Mouse (Mus musculus) cortical plate, adult 2 months (tissue): ENCODE measurements at regions not wholly inside any gene's neighbourhood (a gene's known extent, or its start where the extent isn't known, plus 50 kb on each side); places are given as distances from the start of the nearest gene placed in this dataset.

ENCODE experiments used
- H3K27ac ChIP-seq: fragments of 200-500 bp; 2 replicates; pipeline ENCODE4 v1.5.1; 2012; ENCODE audit warnings: low read length, control low read depth, inconsistent platforms; ENCODE audit not compliant: insufficient read depth
- H3K4me1 ChIP-seq: fragments of 200-500 bp; 2 replicates; pipeline ENCODE4 v1.6.1; 2011; ENCODE audit warnings: low read length; ENCODE audit not compliant: control insufficient read depth, insufficient read depth
- H3K4me3 ChIP-seq: fragments of 200-500 bp; 2 replicates; pipeline ENCODE4 v1.5.1; 2011; ENCODE audit warnings: mild to moderate bottlenecking, low read length, control low read depth; ENCODE audit not compliant: insufficient read depth
- CTCF ChIP-seq: fragments of 200-500 bp; IDR thresholded peaks from 2 replicates; pipeline ENCODE4 v1.5.1; 2011; ENCODE audit warnings: mild to moderate bottlenecking, control low read depth, low read length; ENCODE audit not compliant: insufficient read depth; ENCODE audit errors: extremely low read depth
- POLR2A ChIP-seq: fragments of 200-500 bp; IDR thresholded peaks from 2 replicates; pipeline ENCODE4 v1.6.1; 2011; ENCODE audit warnings: mild to moderate bottlenecking, low read length, control low read depth; ENCODE audit not compliant: insufficient read depth; ENCODE audit errors: extremely low read depth

DNA sequence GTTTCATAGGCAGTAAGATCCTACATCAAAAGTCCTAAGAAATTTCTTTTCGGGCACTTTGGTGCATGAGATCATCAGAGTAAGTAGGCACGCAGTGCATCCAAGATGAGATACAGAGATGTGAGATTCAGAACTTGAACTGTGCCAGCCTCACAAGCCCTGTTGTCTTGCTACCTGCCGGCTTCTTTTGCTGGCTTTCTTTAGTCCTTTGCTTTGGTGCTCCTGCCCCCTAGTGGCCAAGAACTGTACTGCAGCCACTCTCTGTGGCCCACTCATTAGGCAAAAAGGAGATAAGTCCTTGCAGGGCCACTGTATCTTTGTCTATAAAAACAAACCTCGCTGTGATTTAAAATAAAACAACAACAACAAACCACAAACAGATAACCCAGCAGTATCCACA is 77.5 kb downstream of the Pttg1 start:
- H3K27ac ChIP-seq = no peak overlapping the region
- no peak for TF ChIP-seq POLR2A
- TF ChIP-seq CTCF = peak; percentile 94

DNA sequence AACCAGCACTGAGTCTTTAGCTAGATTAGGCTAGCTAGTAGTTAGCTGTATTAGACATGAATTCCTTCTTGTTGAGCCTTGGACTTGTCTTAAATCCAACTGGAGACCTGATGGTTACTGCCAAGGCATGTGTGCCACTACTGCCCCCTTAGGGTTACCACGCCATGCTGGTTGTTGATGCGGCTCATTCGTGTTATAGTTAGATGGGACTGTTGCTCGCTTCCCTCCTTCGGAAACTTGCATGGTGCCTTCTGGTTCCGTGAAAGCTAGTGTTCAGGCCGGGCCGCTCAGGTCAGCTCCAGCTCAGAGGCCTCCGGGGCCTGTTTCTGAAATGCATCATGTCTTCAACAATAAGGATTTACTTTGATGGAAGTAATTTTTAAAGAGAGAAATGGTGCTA is 79.6 kb downstream of the Pttg1 start:
- no peak overlapping the region for H3K4me3 ChIP-seq
- H3K27ac ChIP-seq = no peak overlapping the region
- TF ChIP-seq CTCF (no peak), POLR2A (no peak)
- peaks cover 7% of the 10 kb centered on the region; the same call in 1 of the 2 replicates for H3K4me1 ChIP-seq

More for the DNA sequence above, 77.5 kb downstream of the Pttg1 start:
- Histone ChIP-seq H3K4me1 (peaks cover 7% of the 10 kb centered on the region; the same call in 1 of the 2 replicates), H3K4me3 (no peak overlapping the region)

DNA sequence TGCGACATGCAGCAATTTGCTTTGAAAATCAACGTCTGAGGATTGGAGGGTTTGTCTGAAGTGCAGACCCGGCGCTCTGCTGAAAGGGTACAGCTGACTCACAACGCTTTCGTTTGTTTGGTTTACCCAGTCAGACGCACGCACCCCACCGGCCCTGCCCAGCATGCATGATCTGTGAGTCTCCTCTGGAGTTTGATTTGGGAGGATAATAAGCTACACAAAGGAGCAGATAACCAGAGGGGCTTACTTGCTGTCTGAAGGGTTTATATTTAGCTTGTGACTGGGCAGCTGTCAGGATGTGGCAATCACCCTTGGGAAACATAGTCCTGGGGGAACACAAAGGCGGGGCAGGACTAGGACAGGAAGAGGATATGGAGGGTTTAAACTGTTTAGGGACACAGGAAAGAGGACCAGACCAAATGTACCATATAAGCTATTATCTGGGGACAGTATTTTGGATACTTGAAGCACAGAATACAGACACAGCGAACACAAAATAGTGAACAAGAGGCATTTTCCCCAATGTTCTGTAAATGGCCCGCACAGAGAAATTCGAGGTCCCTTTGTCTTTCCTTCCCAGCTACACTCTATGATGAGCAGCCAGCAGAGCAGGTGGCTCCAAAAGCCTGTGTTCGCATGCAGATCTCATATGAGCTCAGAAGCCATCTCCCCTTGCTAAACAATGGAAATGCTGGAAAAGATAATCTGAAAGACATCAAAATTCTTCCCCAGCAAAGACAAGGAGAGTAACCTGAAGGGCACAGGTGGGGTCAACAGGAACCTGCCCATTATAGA is 81.1 kb downstream of the Pttg1 start:
- Histone ChIP-seq H3K4me1 (peaks cover 4% of the 10 kb centered on the region; the same call in 1 of the 2 replicates), H3K4me3 (no peak overlapping the region), H3K27ac (no peak overlapping the region)
- TF ChIP-seq CTCF (no peak), POLR2A (no peak)

DNA sequence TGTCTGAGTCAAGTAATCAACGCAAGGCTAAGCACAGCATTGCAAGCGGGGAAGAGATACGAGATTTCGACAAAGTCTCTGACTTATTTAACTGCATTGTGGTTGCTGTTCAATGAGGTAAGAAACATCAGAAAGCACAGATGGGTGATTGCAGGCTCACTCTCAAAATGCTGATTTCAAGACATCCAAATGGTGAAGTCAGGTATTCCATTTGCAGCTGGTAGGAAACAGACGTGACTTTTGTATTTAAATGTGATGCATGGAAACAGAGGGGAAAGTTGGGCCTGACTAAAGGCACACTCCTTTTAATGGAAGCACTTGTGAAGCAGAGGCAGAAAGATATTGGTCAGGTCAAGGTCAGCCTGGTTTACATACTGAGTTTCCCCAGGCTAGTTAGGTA is 82.5 kb downstream of the Pttg1 start:
- Histone ChIP-seq H3K4me3 (no peak overlapping the region), H3K4me1 (no peaks in the 10 kb centered on the region), H3K27ac (no peak overlapping the region)
- no peak for TF ChIP-seq CTCF
- no peak for TF ChIP-seq POLR2A

DNA sequence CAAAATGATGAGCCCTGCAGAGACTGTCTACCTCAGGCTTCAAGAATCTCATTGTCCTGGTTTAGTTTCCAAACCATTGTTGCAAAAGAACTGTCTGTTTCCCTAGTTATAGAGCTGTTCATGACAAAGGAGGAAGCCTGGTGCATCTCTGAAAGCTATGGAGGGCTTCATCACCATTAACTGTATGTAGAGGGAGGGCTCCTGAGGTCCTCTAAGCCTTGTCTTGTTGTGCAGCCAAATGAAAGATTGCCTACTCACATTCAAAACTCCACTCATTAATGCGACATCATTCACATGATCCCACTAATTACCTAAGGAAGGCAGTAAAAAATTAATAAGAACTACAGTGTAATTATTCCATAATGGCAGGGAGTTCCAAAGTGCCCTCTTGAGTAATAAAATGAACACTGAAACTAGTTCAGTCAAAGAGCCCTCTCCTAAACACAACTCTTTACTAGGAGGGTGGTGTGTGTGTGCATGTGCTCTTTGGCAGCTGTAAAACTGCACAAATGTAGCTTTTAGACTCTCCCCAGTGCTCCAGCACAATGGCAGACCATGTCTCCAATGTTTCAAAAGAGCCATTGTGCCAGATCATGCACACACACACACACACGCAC is 87.6 kb downstream of the Pttg1 start:
- no peak overlapping the region for H3K4me3 ChIP-seq
- no peak for TF ChIP-seq POLR2A
- TF ChIP-seq CTCF = no peak
- H3K4me1 ChIP-seq = no peaks in the 10 kb centered on the region
- no peak overlapping the region for H3K27ac ChIP-seq

DNA sequence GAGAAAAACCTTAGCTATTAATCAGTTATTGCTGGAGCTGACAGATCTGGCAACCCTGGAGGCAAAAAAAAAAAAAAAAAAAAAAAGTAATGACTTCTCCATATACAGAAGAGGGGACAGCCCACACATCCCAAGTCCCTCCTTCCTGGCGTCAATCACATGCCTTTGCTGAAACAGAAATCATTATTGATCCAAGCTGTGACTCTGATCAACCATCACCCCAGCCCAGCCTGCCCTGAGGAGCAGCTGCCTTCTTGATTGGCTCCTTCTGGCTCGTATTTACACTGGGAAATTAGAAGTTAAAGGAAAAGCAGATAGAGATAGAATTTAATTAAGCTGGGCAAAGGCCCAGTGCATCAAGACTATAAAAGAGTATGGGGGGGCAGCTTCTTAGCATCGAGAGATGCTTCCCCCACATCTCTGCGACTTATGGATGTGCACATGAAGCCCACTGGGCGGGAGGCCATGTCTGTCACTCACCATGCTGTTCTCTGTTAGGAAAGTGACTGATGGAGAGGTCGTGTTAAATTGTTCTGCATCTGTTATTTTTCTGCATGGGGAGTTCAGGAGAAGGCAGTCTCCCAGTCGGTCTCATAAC is 90.3 kb downstream of the Pttg1 start:
- TF ChIP-seq POLR2A (no peak), CTCF (no peak)
- Histone ChIP-seq H3K27ac (no peak overlapping the region), H3K4me3 (no peak overlapping the region)

DNA sequence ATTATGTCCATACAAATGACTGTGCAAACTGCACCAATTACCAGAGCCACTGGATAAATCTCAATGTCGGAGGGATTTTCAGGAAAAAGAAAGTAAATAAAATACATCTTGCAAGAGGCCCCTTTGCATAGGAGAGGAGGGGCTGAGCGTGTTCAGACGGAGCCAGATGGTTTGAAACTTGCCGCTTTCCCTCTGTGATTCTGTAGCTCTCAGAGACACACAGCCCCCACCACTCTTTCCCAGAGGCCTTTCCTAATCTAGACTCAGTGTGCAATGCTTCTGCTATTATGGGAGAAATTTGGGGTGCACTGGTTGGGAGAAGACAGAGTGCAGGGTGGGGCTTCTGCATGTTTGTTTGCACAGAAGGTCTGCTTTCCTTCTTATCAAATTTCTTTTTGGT is 92.5 kb downstream of the Pttg1 start:
- no peak for TF ChIP-seq CTCF
- no peak for TF ChIP-seq POLR2A
- no peak overlapping the region for H3K27ac ChIP-seq
- H3K4me1 ChIP-seq = no peaks in the 10 kb centered on the region
- no peak overlapping the region for H3K4me3 ChIP-seq

More for the DNA sequence above, 90.3 kb downstream of the Pttg1 start:
- H3K4me1 ChIP-seq = no peaks in the 10 kb centered on the region

DNA sequence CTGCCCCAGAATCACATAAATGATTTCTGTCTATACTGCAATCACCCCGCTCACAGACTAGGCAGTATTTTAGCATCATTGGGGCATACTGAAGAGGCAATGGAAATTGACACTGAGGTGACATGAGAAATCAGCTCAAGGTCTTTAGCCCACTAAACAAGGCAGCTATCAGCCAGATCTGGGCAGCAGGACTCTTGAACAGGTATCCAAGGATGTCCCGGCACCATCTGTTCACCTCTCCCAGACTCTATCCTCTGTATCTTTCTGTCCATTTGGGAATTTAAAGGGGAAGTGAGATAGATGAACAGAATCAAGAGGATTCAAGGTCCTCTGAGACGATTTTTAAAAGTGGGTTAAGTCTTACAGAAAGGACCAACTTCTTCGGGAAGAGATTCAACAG is 112.1 kb downstream of the Pttg1 start:
- no peak overlapping the region for H3K4me3 ChIP-seq
- TF ChIP-seq CTCF (no peak), POLR2A (no peak)
- no peaks in the 10 kb centered on the region for H3K4me1 ChIP-seq
- H3K27ac ChIP-seq = no peak overlapping the region
